Mouse (Mus musculus) MEL (cell line): ENCODE measurements at regions not wholly inside any gene's neighbourhood (a gene's known extent, or its start where the extent isn't known, plus 50 kb on each side); places are given as distances from the start of the nearest gene placed in this dataset.

Experiments
- DNase-seq: peaks from one replicate; pipeline ENCODE4 v3.0.0; 2011; ENCODE audit warnings: low read depth, low spot score
- H3K27ac ChIP-seq: 2 replicates; pipeline ENCODE4 v1.5.1; 2012; ENCODE audit warnings: low read depth, mild to moderate bottlenecking, control low read depth, low read length, moderate library complexity; ENCODE audit not compliant: control insufficient read depth
- H3K27me3 ChIP-seq, 2 experiments: fragments of 150-350 bp in 1 of 2; sonication (generic) in 1 of 2; 2 replicates each; pipeline ENCODE4 v1.6.1; 2012; ENCODE audit warnings: low read length in 2 of 2, mild to moderate bottlenecking in 2 of 2, improper control_type of control experiment in 1 of 2, moderate library complexity in 1 of 2; ENCODE audit not compliant: insufficient read depth in 2 of 2, control insufficient read depth in 1 of 2
- H3K36me3 ChIP-seq, 2 experiments: 2 replicates each; pipeline ENCODE4 v1.6.1; 2012 to 2014; ENCODE audit warnings: low read length in 2 of 2, improper control_type of control experiment in 1 of 2, inconsistent platforms in 1 of 2, mild to moderate bottlenecking in 1 of 2; ENCODE audit not compliant: insufficient read depth in 2 of 2, control insufficient read depth in 1 of 2
- H3K4me1 ChIP-seq, 2 experiments: fragments of 150-350 bp in 1 of 2; sonication (generic) in 1 of 2; 2 replicates each; pipeline ENCODE4 v1.6.1; 2012; ENCODE audit warnings: low read length in 2 of 2, improper control_type of control experiment in 1 of 2, mild to moderate bottlenecking in 1 of 2; ENCODE audit not compliant: insufficient read depth in 2 of 2, control insufficient read depth in 1 of 2
- H3K4me3 ChIP-seq, 2 experiments: fragments of 150-350 bp in 1 of 2; sonication (generic) in 1 of 2; 2 replicates each; pipeline ENCODE4 v1.5.1; 2012; ENCODE audit warnings: low read depth in 2 of 2, low read length in 2 of 2, mild to moderate bottlenecking in 2 of 2, moderate library complexity in 2 of 2, control low read depth in 1 of 2, improper control_type of control experiment in 1 of 2; ENCODE audit not compliant: control insufficient read depth in 1 of 2, insufficient read depth in 1 of 2
- H3K79me2 ChIP-seq: 2 replicates; pipeline ENCODE4 v1.6.1; 2012; ENCODE audit warnings: mild to moderate bottlenecking, low read length, moderate library complexity; ENCODE audit not compliant: control insufficient read depth, poor library complexity, insufficient read depth
- H3K9ac ChIP-seq: 2 replicates; pipeline ENCODE4 v1.6.1; 2012; ENCODE audit warnings: low read depth, mild to moderate bottlenecking, control low read depth, low read length, moderate library complexity; ENCODE audit not compliant: control insufficient read depth, poor library complexity, severe bottlenecking
- H3K9me3 ChIP-seq: fragments of 150-350 bp; sonication (generic); replicated peaks from 2 replicates; pipeline ENCODE4 v1.6.1; 2012; ENCODE audit warnings: mild to moderate bottlenecking, low read length, improper control_type of control experiment, moderate library complexity; ENCODE audit not compliant: insufficient read depth
- BHLHE40 ChIP-seq: IDR thresholded peaks from 2 replicates; pipeline ENCODE4 v1.6.1; 2012; ENCODE audit warnings: low read depth, mild to moderate bottlenecking, inconsistent platforms, low read length, improper control_type of control experiment, borderline replicate concordance
- CHD1 ChIP-seq: IDR thresholded peaks from 2 replicates; pipeline ENCODE4 v1.6.1; 2012; ENCODE audit warnings: low read depth, mild to moderate bottlenecking, inconsistent platforms, low read length, improper control_type of control experiment
- ELF1 ChIP-seq: IDR thresholded peaks from 2 replicates; pipeline ENCODE4 v1.6.1; 2014; ENCODE audit warnings: low read depth, mild to moderate bottlenecking, inconsistent platforms, low read length, improper control_type of control experiment, moderate library complexity
- EP300 ChIP-seq, 2 experiments: IDR thresholded peaks; 2 replicates each; pipeline ENCODE4 v1.6.1; 2011; ENCODE audit warnings: improper control_type of control experiment in 2 of 2, low read length in 2 of 2, low read depth in 1 of 2, mild to moderate bottlenecking in 1 of 2
- ETS1 ChIP-seq: IDR thresholded peaks from 2 replicates; pipeline ENCODE4 v1.6.1; 2012; ENCODE audit warnings: low read depth, mild to moderate bottlenecking, inconsistent platforms, low read length, improper control_type of control experiment, moderate library complexity
- JUND ChIP-seq: IDR thresholded peaks from 2 replicates; pipeline ENCODE4 v1.6.1; 2011; ENCODE audit warnings: low read depth, mild to moderate bottlenecking, improper control_type of control experiment, low read length
- MAFK ChIP-seq: IDR thresholded peaks from 2 replicates; pipeline ENCODE4 v1.6.1; 2011; ENCODE audit warnings: low read depth, mild to moderate bottlenecking, low read length, improper control_type of control experiment, borderline replicate concordance
- MAX ChIP-seq: IDR thresholded peaks from 2 replicates; pipeline ENCODE4 v1.6.1; 2011; ENCODE audit warnings: low read length, improper control_type of control experiment
- MAZ ChIP-seq: IDR thresholded peaks from 2 replicates; pipeline ENCODE4 v1.6.1; 2012; ENCODE audit warnings: low read depth, mild to moderate bottlenecking, inconsistent platforms, low read length, improper control_type of control experiment
- MEF2A ChIP-seq: IDR thresholded peaks from 2 replicates; pipeline ENCODE4 v1.6.1; 2014; ENCODE audit warnings: low read depth, mild to moderate bottlenecking, inconsistent platforms, low read length, improper control_type of control experiment; ENCODE audit not compliant: poor library complexity, insufficient replicate concordance, severe bottlenecking; ENCODE audit errors: extremely low read depth
- MYB ChIP-seq: IDR thresholded peaks from 2 replicates; pipeline ENCODE4 v1.6.1; 2011; ENCODE audit warnings: mild to moderate bottlenecking, low read depth, low read length, improper control_type of control experiment
- MYC ChIP-seq: IDR thresholded peaks from 2 replicates; pipeline ENCODE4 v1.6.1; 2011; ENCODE audit warnings: low read depth, mild to moderate bottlenecking, low read length, improper control_type of control experiment, moderate library complexity
- NELFE ChIP-seq: IDR thresholded peaks from 2 replicates; pipeline ENCODE4 v1.6.1; 2011; ENCODE audit warnings: low read depth, low read length, improper control_type of control experiment
- POLR2AphosphoS2 ChIP-seq: IDR thresholded peaks from 2 replicates; pipeline ENCODE4 v1.6.1; 2011; ENCODE audit warnings: low read length, improper control_type of control experiment
- POLR2AphosphoS5 ChIP-seq: IDR thresholded peaks from 2 replicates; pipeline ENCODE4 v1.6.1; 2012; ENCODE audit warnings: low read depth, borderline replicate concordance, mild to moderate bottlenecking, inconsistent platforms, low read length, moderate library complexity, mixed read lengths
- RCOR1 ChIP-seq: IDR thresholded peaks from 2 replicates; pipeline ENCODE4 v1.6.1; 2012; ENCODE audit warnings: low read depth, mild to moderate bottlenecking, inconsistent platforms, low read length, improper control_type of control experiment
- SMC3 ChIP-seq: IDR thresholded peaks from 2 replicates; pipeline ENCODE4 v1.6.1; 2011; ENCODE audit warnings: low read depth, low read length, improper control_type of control experiment
- TBP ChIP-seq: IDR thresholded peaks from 2 replicates; pipeline ENCODE4 v1.8.0; 2011; ENCODE audit warnings: low read depth, low read length, improper control_type of control experiment
- TCF12 ChIP-seq: IDR thresholded peaks from 2 replicates; pipeline ENCODE4 v1.6.1; 2014; ENCODE audit warnings: low read depth, mild to moderate bottlenecking, inconsistent platforms, low read length, improper control_type of control experiment, moderate library complexity
- ZMIZ1 ChIP-seq: IDR thresholded peaks from 2 replicates; pipeline ENCODE4 v1.6.1; 2012; ENCODE audit warnings: low read depth, mild to moderate bottlenecking, inconsistent platforms, low read length, improper control_type of control experiment, moderate library complexity
- ZNF384 ChIP-seq: IDR thresholded peaks from 2 replicates; pipeline ENCODE4 v1.6.1; 2012; ENCODE audit warnings: low read depth, mild to moderate bottlenecking, inconsistent platforms, low read length, improper control_type of control experiment

GRCm38 (mm10) chr1:194435060-194435459 is 183.0 kb upstream of the Plxna2 start:
- Histone ChIP-seq H3K79me2 (no peaks in the 10 kb centered on the region), H3K4me1 (no peaks in the 10 kb centered on the region), H3K27ac (no peak overlapping the region), H3K36me3 (no peaks in the 10 kb centered on the region), H3K9ac (no peak overlapping the region), H3K27me3 (no peaks in the 10 kb centered on the region), H3K4me3 (no peak overlapping the region), H3K9me3 (no peaks in the 10 kb centered on the region)
- DNase-seq: no peak
- no peak for TF ChIP-seq ELF1
- no peak for TF ChIP-seq NELFE
- TF ChIP-seq JUND: no peak
- no peak for TF ChIP-seq MYB
- no peak for TF ChIP-seq CHD1

GRCm38 (mm10) chr1:194428586-194428985 is 189.4 kb upstream of the Plxna2 start:
- no peaks in the 10 kb centered on the region for H3K36me3 ChIP-seq
- H3K4me3 ChIP-seq: no peak overlapping the region
- H3K79me2 ChIP-seq: no peaks in the 10 kb centered on the region
- no peaks in the 10 kb centered on the region for H3K4me1 ChIP-seq
- no peak overlapping the region for H3K9ac ChIP-seq
- no peaks in the 10 kb centered on the region for H3K9me3 ChIP-seq
- no peaks in the 10 kb centered on the region for H3K27me3 ChIP-seq
- no peak overlapping the region for H3K27ac ChIP-seq
- no peak for DNase-seq
- TF ChIP-seq MEF2A (no peak), JUND (no peak), ZMIZ1 (no peak), POLR2AphosphoS5 (no peak), POLR2AphosphoS2 (no peak), EP300 (IDR thresholded peaks at IDR 0.05; ENCODE audit: low read depth in 1 of 2, low read length in 2 of 2) (no peak), MAX (no peak), MAZ (no peak), MAFK (no peak), ZNF384 (no peak), TCF12 (no peak), BHLHE40 (no peak), TBP (no peak), RCOR1 (no peak), MYC (no peak), NELFE (no peak), SMC3 (no peak), ETS1 (no peak)
